In the genomic region with DNA sequence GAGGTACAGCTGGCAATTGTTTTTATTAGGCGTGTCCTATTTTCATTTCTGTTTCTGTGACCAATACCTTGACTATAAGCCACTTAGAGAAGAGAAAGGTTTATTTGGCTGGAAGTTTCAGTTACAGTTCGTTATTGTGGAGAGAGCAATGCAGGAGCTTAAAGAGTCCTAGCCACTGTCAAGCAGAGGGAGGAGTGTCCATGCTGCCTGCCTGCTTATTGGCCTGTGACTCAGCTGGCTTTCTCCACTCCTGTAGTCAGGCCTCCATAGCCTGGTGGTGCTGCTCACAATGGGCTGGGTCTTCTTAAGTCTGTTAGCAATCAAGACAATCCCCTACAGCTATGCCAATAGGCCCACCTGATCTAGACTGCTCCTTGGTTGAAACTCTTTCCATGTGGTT, we compare ENCODE assay signal across 7 mouse cellular contexts. TPM values are rescaled to one million over a fixed set of nuclear protein-coding genes. Genes with fewer than 3 reads are reported as not detected.
DNase-seq lines count a peak whose midpoint lies in the region; ATAC-seq lines count a peak whose summit lies in the region.

No protein-coding gene starts in this region.

- no peak overlapping the region for H3K4me3 ChIP-seq in lung, embryonic 15.5 days
- peak overlapping the region; percentile 85; the same call in 1 of the 2 replicates for H3K4me3 ChIP-seq in hindbrain, embryonic 10.5 days
- H3K4me3 ChIP-seq in midbrain, embryonic 16.5 days (ENCODE audit: low read depth, low read length) = no peak overlapping the region

- H3K4me2 ChIP-seq in lung, embryonic 15.5 days = peak overlapping the region; percentile 63; the same call in 1 of the 2 replicates
- H3K4me2 ChIP-seq in midbrain, embryonic 16.5 days (ENCODE audit: low read length) = peak overlapping the region; percentile 5

- H3K36me3 ChIP-seq in lung, embryonic 15.5 days = no peaks in the 10 kb centered on the region
- H3K36me3 ChIP-seq in hindbrain, embryonic 10.5 days = peaks cover 8% of the 10 kb centered on the region; the same call in 1 of the 2 replicates
- H3K36me3 ChIP-seq in midbrain, embryonic 16.5 days (ENCODE audit: control insufficient read depth, insufficient read depth, low read length) = no peaks in the 10 kb centered on the region

- H3K9ac ChIP-seq in lung, embryonic 15.5 days = no peak overlapping the region
- no peak overlapping the region for H3K9ac ChIP-seq in midbrain, embryonic 16.5 days (ENCODE audit: low read depth, low read length)

- H3K4me1 ChIP-seq in lung, embryonic 15.5 days = peaks cover 18% of the 10 kb centered on the region
- peaks cover 21% of the 10 kb centered on the region for H3K4me1 ChIP-seq in hindbrain, embryonic 10.5 days (replicated peaks)
- H3K4me1 ChIP-seq in midbrain, embryonic 16.5 days (ENCODE audit: control insufficient read depth, insufficient read depth, low read length) = peaks cover 42% of the 10 kb centered on the region

- 66% methylated on average over 2 of the region's 2 CpGs for WGBS in lung, embryonic 15.5 days
- WGBS in hindbrain, embryonic 10.5 days = 80% methylated on average over 2 of the region's 2 CpGs
- WGBS in midbrain, embryonic 16.5 days = 90% methylated on average over 2 of the region's 2 CpGs

- DNase-seq in lung, postnatal 25 days (ENCODE audit: low spot score) = no peak
- peak; percentile 61 for DNase-seq in c-Kit-negative CD71-positive TER-119-positive erythroid progenitor cells, embryonic 14.5 days (ENCODE audit: low read depth, low spot score)
- DNase-seq in hindbrain, embryonic 10.5 days (ENCODE audit: low spot score) = no peak
- DNase-seq in gastrocnemius, postnatal 25 days = no peak
- no peak for DNase-seq in testis, postnatal 14 days (ENCODE audit: low spot score)

- no peaks in the 10 kb centered on the region for H3K9me3 ChIP-seq in lung, embryonic 15.5 days
- H3K9me3 ChIP-seq in hindbrain, embryonic 10.5 days = no peaks in the 10 kb centered on the region
- no peaks in the 10 kb centered on the region for H3K9me3 ChIP-seq in midbrain, embryonic 16.5 days (replicated peaks; ENCODE audit: control insufficient read depth, low read length, poor library complexity, severe bottlenecking)

- no peaks in the 10 kb centered on the region for H3K27me3 ChIP-seq in lung, embryonic 15.5 days
- no peaks in the 10 kb centered on the region for H3K27me3 ChIP-seq in hindbrain, embryonic 10.5 days (ENCODE audit: insufficient read depth, poor library complexity, severe bottlenecking)
- no peaks in the 10 kb centered on the region for H3K27me3 ChIP-seq in midbrain, embryonic 16.5 days (ENCODE audit: control insufficient read depth, insufficient read depth, low read depth, low read length)

- no peak for ATAC-seq in lung, embryonic 15.5 days (ENCODE audit: borderline replicate concordance, extremely low read depth, low FRiP score, low TSS enrichment)
- ATAC-seq in midbrain, embryonic 16.5 days = no peak

- H3K27ac ChIP-seq in lung, embryonic 15.5 days = no peak overlapping the region
- no peak overlapping the region for H3K27ac ChIP-seq in hindbrain, embryonic 10.5 days
- no peak overlapping the region for H3K27ac ChIP-seq in midbrain, embryonic 16.5 days (ENCODE audit: low read length)

RNA-seq across cellular contexts. Expression of a gene that starts 2.4 kb away (rescaled TPM):
- 97.5 and 98.7 TPM in 2 replicates for polyA plus RNA-seq in lung, embryonic 15.5 days (2015; fragmentation: Nextera tagmentation; extraction: Ambion mirVana)
- 21.4 and 24.3 TPM in 2 replicates for polyA plus RNA-seq in hindbrain, embryonic 10.5 days (2016; fragmentation: Nextera tagmentation; extraction: Ambion mirVana)
- polyA plus RNA-seq in midbrain, embryonic 16.5 days (2015; fragmentation: Nextera tagmentation; extraction: Ambion mirVana) = 14.0 and 17.9 TPM in 2 replicates
- 100 to 1,000 TPM; 133 to 134 TPM for total RNA-seq in gastrocnemius, postnatal 25 days (2021)
